Mouse (Mus musculus) testis, adult 2 months (tissue): ENCODE results near the gene Akip1. TPM values are rescaled to one million over a fixed set of nuclear protein-coding genes. Genes with fewer than 3 reads are reported as not detected.

Source experiments
- H3K27ac ChIP-seq: fragments of 200-500 bp; 2 replicates; pipeline ENCODE4 v1.5.1; 2012; ENCODE audit warnings: low read depth, low read length; ENCODE audit not compliant: control insufficient read depth, insufficient read depth
- H3K27me3 ChIP-seq: fragments of 200-500 bp; 2 replicates; pipeline ENCODE4 v1.6.1; 2012; ENCODE audit warnings: mild to moderate bottlenecking, low read length, moderate library complexity; ENCODE audit not compliant: control insufficient read depth, insufficient read depth
- H3K36me3 ChIP-seq: fragments of 200-500 bp; 2 replicates; pipeline ENCODE4 v1.6.1; 2012; ENCODE audit warnings: mild to moderate bottlenecking, low read length; ENCODE audit not compliant: control insufficient read depth, insufficient read depth
- H3K4me1 ChIP-seq: fragments of 200-500 bp; 2 replicates; pipeline ENCODE4 v1.6.1; 2012; ENCODE audit warnings: low read length; ENCODE audit not compliant: control insufficient read depth, insufficient read depth
- H3K4me3 ChIP-seq: fragments of 200-500 bp; 2 replicates; pipeline ENCODE4 v1.5.1; 2012; ENCODE audit warnings: low read depth, mild to moderate bottlenecking, low read length, moderate library complexity, mixed read lengths; ENCODE audit not compliant: control insufficient read depth
- CTCF ChIP-seq: fragments of 200-500 bp; IDR thresholded peaks from 2 replicates; pipeline ENCODE4 v1.5.1; 2012; ENCODE audit warnings: low read depth, mild to moderate bottlenecking, inconsistent platforms, low read length, moderate library complexity; ENCODE audit not compliant: control insufficient read depth, insufficient read depth, insufficient replicate concordance
- POLR2A ChIP-seq: fragments of 200-500 bp; IDR thresholded peaks from 2 replicates; pipeline ENCODE4 v1.6.1; 2012; ENCODE audit warnings: low read depth, mild to moderate bottlenecking, inconsistent platforms, low read length, moderate library complexity; ENCODE audit not compliant: control insufficient read depth
- polyA plus RNA-seq: library from polyadenylated mRNA; depleted of rRNA; stranded (reverse); fragments of >200 nt; gene quantifications from 2 replicates; pipeline ENCODE4 v1.2.3, GENCODE M21; 2012

The Akip1 gene
- polyA plus RNA-seq, 1 experiment = 34.3 TPM

GRCm38 (mm10) chr7:109671581-109672471 lies 31.7 kb upstream of the Akip1 start:
- H3K27ac ChIP-seq = peak overlapping the region; percentile 85
- TF ChIP-seq CTCF (no peak), POLR2A (no peak; the same call in 1 of the 2 replicates)
- H3K36me3 ChIP-seq = no peaks in the 10 kb centered on the region
- peak overlapping the region; percentile 94 for H3K4me3 ChIP-seq
- H3K4me1 ChIP-seq = peaks cover 5% of the 10 kb centered on the region
- no peaks in the 10 kb centered on the region for H3K27me3 ChIP-seq

- H3K4me3 ChIP-seq = no peak overlapping the region
- H3K36me3 ChIP-seq = no peaks in the 10 kb centered on the region
- peaks cover 5% of the 10 kb centered on the region for H3K4me1 ChIP-seq
- TF ChIP-seq CTCF (no peak), POLR2A (no peak)
- H3K27ac ChIP-seq = no peak overlapping the region
- H3K27me3 ChIP-seq = no peaks in the 10 kb centered on the region
Observed at GRCm38 (mm10) chr7:109674944-109675628, 28.4 kb upstream of the Akip1 start.

- H3K27ac ChIP-seq = no peak overlapping the region
- H3K27me3 ChIP-seq = no peaks in the 10 kb centered on the region
- H3K4me3 ChIP-seq = no peak overlapping the region
- H3K36me3 ChIP-seq = no peaks in the 10 kb centered on the region
- TF ChIP-seq CTCF (no peak), POLR2A (no peak)
- no peaks in the 10 kb centered on the region for H3K4me1 ChIP-seq
Observed at GRCm38 (mm10) chr7:109680284-109680683, 23.2 kb upstream of the Akip1 start.

GRCm38 (mm10) chr7:109680879-109681278 lies 22.6 kb upstream of the Akip1 start:
- Histone ChIP-seq H3K27me3 (no peaks in the 10 kb centered on the region), H3K4me3 (no peak overlapping the region), H3K36me3 (no peaks in the 10 kb centered on the region), H3K4me1 (no peaks in the 10 kb centered on the region), H3K27ac (no peak overlapping the region)
- TF ChIP-seq CTCF = no peak
- TF ChIP-seq POLR2A = no peak

GRCm38 (mm10) chr7:109686585-109687128 lies 16.8 kb upstream of the Akip1 start:
- H3K4me1 ChIP-seq = no peaks in the 10 kb centered on the region
- no peaks in the 10 kb centered on the region for H3K36me3 ChIP-seq
- no peak overlapping the region for H3K27ac ChIP-seq
- H3K4me3 ChIP-seq = no peak overlapping the region
- no peaks in the 10 kb centered on the region for H3K27me3 ChIP-seq
- no peak for TF ChIP-seq POLR2A
- TF ChIP-seq CTCF = no peak

GRCm38 (mm10) chr7:109690101-109690500 lies 13.4 kb upstream of the Akip1 start:
- TF ChIP-seq CTCF = no peak
- no peak for TF ChIP-seq POLR2A
- H3K27ac ChIP-seq = no peak overlapping the region
- H3K4me3 ChIP-seq = no peak overlapping the region
- no peaks in the 10 kb centered on the region for H3K36me3 ChIP-seq
- H3K27me3 ChIP-seq = no peaks in the 10 kb centered on the region
- H3K4me1 ChIP-seq = 0 out of 2 replicates have a peak, but pooled peaks cover 2% of the 10 kb centered on the region

GRCm38 (mm10) chr7:109690961-109691360 lies 12.5 kb upstream of the Akip1 start:
- Histone ChIP-seq H3K27ac (no peak overlapping the region), H3K36me3 (no peaks in the 10 kb centered on the region), H3K4me1 (0 out of 2 replicates have a peak, but pooled peaks cover 2% of the 10 kb centered on the region), H3K4me3 (no peak overlapping the region), H3K27me3 (no peaks in the 10 kb centered on the region)
- TF ChIP-seq POLR2A (no peak), CTCF (no peak)
